Mouse (Mus musculus): Measurements from ENCODE around the gene Gm5767. TPM values are rescaled to one million over a fixed set of nuclear protein-coding genes. Genes with fewer than 3 reads are reported as not detected.

The Gm5767 gene
- total and polyA plus RNA-seq, 3 experiments: 0.39 TPM; not detected in 2

DNA sequence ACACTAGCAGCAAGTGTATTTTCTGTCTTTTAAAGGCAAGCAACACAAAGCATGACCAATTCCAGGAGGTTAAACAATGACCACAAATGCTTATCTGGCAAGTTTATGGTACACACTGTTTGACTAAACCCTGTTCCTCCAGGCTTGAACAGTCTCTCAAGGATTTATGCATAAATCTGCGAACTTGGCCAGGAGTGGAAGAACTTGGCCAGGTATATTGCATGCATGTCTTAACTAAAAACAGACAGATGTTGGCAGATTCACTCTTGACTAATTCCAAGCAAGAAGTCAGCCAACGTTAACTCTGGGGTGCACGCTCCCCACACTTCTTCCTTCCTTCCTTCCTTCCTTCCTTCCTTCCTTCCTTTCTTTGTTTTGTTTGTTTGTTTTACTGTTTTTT is 790 bp upstream of the Gm5767 start:
- no peak overlapping the region for H3K27ac ChIP-seq
- H3K36me3 ChIP-seq (ENCODE audit: control insufficient read depth, insufficient read depth, low read length): no peaks in the 10 kb centered on the region
- H3K27me3 ChIP-seq (ENCODE audit: control insufficient read depth, insufficient read depth, low read length): no peaks in the 10 kb centered on the region
- no peak overlapping the region for H3K4me3 ChIP-seq
- no peak overlapping the region for H3K9ac ChIP-seq (ENCODE audit: low read depth, low read length)
- H3K4me1 ChIP-seq (ENCODE audit: control insufficient read depth, insufficient read depth, low read length): no peaks in the 10 kb centered on the region
- no peak for TF ChIP-seq CTCF (IDR thresholded peaks at IDR 0.05)
- TF ChIP-seq EP300 (IDR thresholded peaks at IDR 0.05; ENCODE audit: insufficient read depth, low read depth, low read length): no peak
- TF ChIP-seq POLR2A (IDR thresholded peaks at IDR 0.05; ENCODE audit: insufficient read depth, low read depth, low read length): no peak
- WGBS: 64% methylated on average over 3 of the region's 3 CpGs
- DNase-seq: no peak
- H3K79me2 ChIP-seq (replicated peaks; ENCODE audit: control insufficient read depth, insufficient read depth, low read length): no peaks in the 10 kb centered on the region
- intact Hi-C loops (cut with DNase I): no loop called here

DNA sequence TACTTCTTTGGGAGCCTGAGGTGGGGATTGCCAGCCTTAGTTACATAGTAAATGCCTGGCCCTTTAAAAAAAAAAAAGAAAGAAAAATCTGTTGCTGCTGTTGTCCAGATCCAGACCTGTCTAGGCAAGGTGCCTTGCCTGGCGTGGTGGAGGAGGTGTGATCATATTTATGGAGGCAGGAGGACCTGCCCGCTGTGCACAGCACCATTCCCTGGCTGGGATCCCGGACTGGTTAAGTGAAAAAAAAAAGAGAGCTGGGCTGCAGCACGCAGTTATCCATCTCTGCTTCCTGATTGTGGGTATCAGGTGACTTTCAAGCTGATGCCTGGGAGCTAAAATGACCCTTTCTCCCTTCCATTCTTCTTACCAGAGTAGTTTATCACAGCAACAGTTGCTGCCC is 4.5 kb downstream of the Gm5767 start:
- no peaks in the 10 kb centered on the region for H3K27me3 ChIP-seq (ENCODE audit: control insufficient read depth, insufficient read depth, low read length)
- H3K9ac ChIP-seq (ENCODE audit: low read depth, low read length): no peak overlapping the region
- TF ChIP-seq CTCF (IDR thresholded peaks at IDR 0.05) (no peak), POLR2A (IDR thresholded peaks at IDR 0.05; ENCODE audit: insufficient read depth, low read depth, low read length) (no peak), EP300 (IDR thresholded peaks at IDR 0.05; ENCODE audit: insufficient read depth, low read depth, low read length) (no peak)
- no peak overlapping the region for H3K27ac ChIP-seq
- intact Hi-C loops (cut with DNase I): no loop called here
- H3K4me1 ChIP-seq (ENCODE audit: control insufficient read depth, insufficient read depth, low read length): no peaks in the 10 kb centered on the region
- 29% methylated on average over 4 of the region's 4 CpGs for WGBS
- no peak for DNase-seq
- H3K4me3 ChIP-seq: no peak overlapping the region
- no peaks in the 10 kb centered on the region for H3K79me2 ChIP-seq (replicated peaks; ENCODE audit: control insufficient read depth, insufficient read depth, low read length)
- no peaks in the 10 kb centered on the region for H3K36me3 ChIP-seq (ENCODE audit: control insufficient read depth, insufficient read depth, low read length)

DNA sequence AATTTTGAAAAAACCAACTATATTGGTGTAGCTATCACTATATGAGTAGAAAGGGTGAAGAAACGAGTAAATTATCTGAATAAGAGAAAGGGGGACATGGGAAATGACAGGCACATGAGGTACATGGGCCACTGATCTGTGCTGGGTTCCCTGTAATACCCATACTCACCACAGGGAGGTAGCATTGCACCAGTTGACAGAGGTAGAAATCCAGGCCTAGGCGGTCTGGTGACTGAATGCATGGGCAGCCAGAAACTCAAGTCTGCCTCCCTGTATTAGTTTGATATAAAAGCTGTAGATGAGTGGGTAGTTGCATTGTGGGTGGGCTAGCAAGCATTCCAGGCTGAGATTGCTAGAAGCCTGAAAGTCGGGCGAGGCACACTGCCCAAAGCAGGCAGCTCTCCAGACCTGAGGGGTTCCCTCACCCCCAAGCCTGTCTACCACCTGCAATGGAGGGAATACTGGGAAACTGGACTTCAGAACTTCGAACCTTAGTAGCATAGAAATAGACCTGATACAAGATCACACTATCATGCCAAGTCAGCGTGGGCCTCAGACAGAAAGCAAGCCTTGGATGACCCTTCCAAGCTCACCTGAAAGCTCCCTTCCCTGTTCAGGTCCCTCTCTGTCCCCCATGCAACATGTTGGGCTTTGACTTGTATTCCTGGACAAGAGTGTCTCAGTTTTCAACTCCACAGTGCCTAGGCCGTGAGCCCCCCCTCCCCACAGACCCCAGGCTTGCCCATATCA is 5.7 kb downstream of the Gm5767 start:
- DNase-seq: peak; percentile 69 to 78
- Histone ChIP-seq H3K79me2 (replicated peaks; ENCODE audit: control insufficient read depth, insufficient read depth, low read length) (no peaks in the 10 kb centered on the region), H3K27ac (no peak overlapping the region), H3K4me3 (no peak overlapping the region), H3K4me1 (ENCODE audit: control insufficient read depth, insufficient read depth, low read length) (no peaks in the 10 kb centered on the region), H3K36me3 (ENCODE audit: control insufficient read depth, insufficient read depth, low read length) (no peaks in the 10 kb centered on the region), H3K27me3 (ENCODE audit: control insufficient read depth, insufficient read depth, low read length) (no peaks in the 10 kb centered on the region), H3K9ac (ENCODE audit: low read depth, low read length) (no peak overlapping the region)
- WGBS: 50% methylated on average over 7 of the region's 7 CpGs
- intact Hi-C loops (cut with DNase I): loop anchor here (1.0 to 2.0 kb wide), 2 partner anchors 83 to 183 kb away; no protein-coding TSS in a partner anchor
- TF ChIP-seq POLR2A (IDR thresholded peaks at IDR 0.05; ENCODE audit: insufficient read depth, low read depth, low read length) (no peak), EP300 (IDR thresholded peaks at IDR 0.05; ENCODE audit: insufficient read depth, low read depth, low read length) (peak; percentile 82; the same call in 1 of the 2 replicates), CTCF (IDR thresholded peaks at IDR 0.05) (peak; percentile 97)

DNA sequence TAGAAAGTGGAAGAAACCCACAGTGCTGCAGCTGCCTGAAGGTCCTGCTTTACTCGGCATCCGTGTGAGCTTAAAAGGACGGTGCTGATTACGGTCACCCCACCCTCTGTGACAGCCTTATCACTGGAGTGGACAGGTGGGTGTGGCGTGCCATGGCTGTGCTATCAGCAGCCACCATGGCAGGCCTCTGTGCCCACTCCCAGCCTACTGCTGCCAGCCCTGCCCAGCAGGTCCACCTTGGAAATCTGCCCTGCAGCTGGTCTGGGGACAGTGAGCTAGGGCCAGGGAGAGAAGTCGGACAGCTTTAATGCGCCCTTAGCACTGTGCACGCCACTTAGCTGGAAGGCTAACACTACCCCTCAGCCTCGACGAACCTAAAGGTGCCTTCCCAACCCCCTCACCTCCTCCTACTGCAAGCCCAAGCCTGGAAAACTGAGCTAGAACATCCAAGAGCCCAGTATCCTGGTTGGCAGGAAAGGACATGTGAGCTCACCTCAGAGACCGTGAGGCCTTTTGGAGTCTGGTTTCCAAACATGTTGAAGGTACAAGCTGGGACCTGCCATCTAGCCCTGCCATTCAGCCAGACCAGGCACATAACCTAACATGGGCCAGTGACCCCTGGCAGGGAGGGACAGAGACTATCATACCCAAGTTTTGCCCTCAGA is 6.4 kb downstream of the Gm5767 start:
- H3K4me3 ChIP-seq: no peak overlapping the region
- no peak overlapping the region for H3K27ac ChIP-seq
- peak; percentile 46 to 49 for DNase-seq
- no peaks in the 10 kb centered on the region for H3K4me1 ChIP-seq (ENCODE audit: control insufficient read depth, insufficient read depth, low read length)
- no peak overlapping the region for H3K9ac ChIP-seq (ENCODE audit: low read depth, low read length)
- no peaks in the 10 kb centered on the region for H3K79me2 ChIP-seq (replicated peaks; ENCODE audit: control insufficient read depth, insufficient read depth, low read length)
- H3K27me3 ChIP-seq (ENCODE audit: control insufficient read depth, insufficient read depth, low read length): no peaks in the 10 kb centered on the region
- TF ChIP-seq CTCF (IDR thresholded peaks at IDR 0.05) (no peak), POLR2A (IDR thresholded peaks at IDR 0.05; ENCODE audit: insufficient read depth, low read depth, low read length) (no peak), EP300 (IDR thresholded peaks at IDR 0.05; ENCODE audit: insufficient read depth, low read depth, low read length) (no peak)
- intact Hi-C loops (cut with DNase I): loop anchor here (1.0 to 2.0 kb wide), 2 partner anchors 82 to 182 kb away; no protein-coding TSS in a partner anchor
- 53% methylated on average over 11 of the region's 11 CpGs for WGBS
- no peaks in the 10 kb centered on the region for H3K36me3 ChIP-seq (ENCODE audit: control insufficient read depth, insufficient read depth, low read length)

DNA sequence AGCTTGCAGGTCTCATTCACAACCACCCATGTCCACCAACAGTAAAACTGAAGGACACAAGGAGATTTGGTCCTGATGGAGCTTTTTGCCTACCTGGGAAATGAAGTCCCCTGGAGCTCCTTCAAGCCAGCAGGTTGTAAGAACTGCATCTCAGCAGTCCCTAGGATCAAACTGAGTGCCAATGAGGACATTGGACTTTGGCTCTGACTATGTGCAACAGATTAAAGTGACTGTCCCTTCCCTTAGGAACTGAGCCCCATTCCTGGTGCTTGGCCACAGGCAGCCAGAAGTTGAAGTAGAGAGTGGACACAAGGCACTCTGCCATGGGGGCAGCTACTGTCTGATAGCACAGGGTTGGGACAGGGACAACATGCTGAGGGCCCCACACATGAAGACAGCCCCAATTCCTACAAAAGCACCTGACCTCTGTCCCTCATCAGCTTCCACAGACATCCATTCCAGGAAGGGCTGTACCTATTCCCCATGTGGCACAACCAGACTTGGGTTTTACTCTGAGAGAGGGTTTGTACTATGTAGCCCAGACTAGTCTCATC is 7.1 kb downstream of the Gm5767 start:
- H3K27me3 ChIP-seq (ENCODE audit: control insufficient read depth, insufficient read depth, low read length): no peaks in the 10 kb centered on the region
- no peak overlapping the region for H3K4me3 ChIP-seq
- no peaks in the 10 kb centered on the region for H3K4me1 ChIP-seq (ENCODE audit: control insufficient read depth, insufficient read depth, low read length)
- no peaks in the 10 kb centered on the region for H3K36me3 ChIP-seq (ENCODE audit: control insufficient read depth, insufficient read depth, low read length)
- no peaks in the 10 kb centered on the region for H3K79me2 ChIP-seq (replicated peaks; ENCODE audit: control insufficient read depth, insufficient read depth, low read length)
- no peak for TF ChIP-seq CTCF (IDR thresholded peaks at IDR 0.05)
- TF ChIP-seq POLR2A (IDR thresholded peaks at IDR 0.05; ENCODE audit: insufficient read depth, low read depth, low read length): no peak
- TF ChIP-seq EP300 (IDR thresholded peaks at IDR 0.05; ENCODE audit: insufficient read depth, low read depth, low read length): no peak
- intact Hi-C loops (cut with DNase I): loop anchor here (2.0 kb wide), 1 partner anchor 181 kb away; no protein-coding TSS in a partner anchor
- no peak overlapping the region for H3K27ac ChIP-seq
- no peak for DNase-seq
- no peak overlapping the region for H3K9ac ChIP-seq (ENCODE audit: low read depth, low read length)

Measured in heart, adult 2 months (tissue).